Mouse (Mus musculus) CH12F3 (cell line): ENCODE data around the gene Olfr301.

Source experiments
- in situ Hi-C: fragments of 300-500 bp; cut with MboI; formaldehyde crosslinking; loops from 2 replicates; pipeline ENCODE4 v1.14.3; 2020; ENCODE audit warnings: low sequenced_read_pairs

Olfr301 gene

GRCm38 (mm10) chr7:86403546-86403945, at the start of gene Olfr301:
Gene Olfr301, plus strand, starts transcription at chr7:86403846.
- in situ Hi-C loops: no loop called here

GRCm38 (mm10) chr7:86366828-86367227, 36.8 kb upstream of the Olfr301 start, which contains the start of gene Olfr305:
Gene Olfr305, minus strand, starts transcription at chr7:86366928.
- in situ Hi-C loops: no loop called here

DNA sequence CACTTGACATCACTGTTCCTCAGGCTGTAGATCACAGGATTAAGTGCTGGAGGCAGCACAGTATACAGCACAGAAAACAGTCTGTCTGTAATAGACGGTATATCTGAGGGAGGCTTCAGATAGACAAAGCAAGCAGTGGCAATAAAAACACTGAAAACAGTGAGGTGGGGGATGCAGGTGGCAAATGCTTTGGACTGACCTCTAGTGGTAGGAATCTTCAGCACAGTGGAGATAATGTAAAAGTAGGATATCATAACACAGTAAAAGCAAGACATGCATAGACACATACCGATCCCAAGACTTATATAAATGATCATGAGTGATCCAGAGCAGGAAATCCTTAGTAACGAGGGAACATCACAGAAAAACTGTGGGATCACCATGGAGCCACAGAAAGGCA, 17.9 kb upstream of the Olfr301 start:
- in situ Hi-C loops: no loop called here

DNA sequence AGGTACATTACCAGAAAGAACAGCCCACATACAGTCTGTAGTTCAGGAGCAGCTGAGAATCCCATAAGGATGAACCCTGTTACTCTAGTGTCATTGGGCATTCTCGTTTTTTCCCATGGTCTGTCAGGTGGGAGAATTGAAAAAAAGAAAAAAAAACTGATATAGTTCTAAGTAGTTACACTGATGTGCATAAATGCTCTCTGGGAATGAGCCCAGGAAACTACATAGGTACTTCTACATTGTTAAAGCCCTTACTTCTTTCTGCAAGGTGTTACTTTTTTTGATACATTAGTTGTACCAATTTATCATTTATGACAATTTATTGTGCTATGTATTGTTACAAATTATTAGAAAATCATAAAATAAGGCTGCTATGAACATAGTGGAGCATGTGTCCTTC, 17.1 kb upstream of the Olfr301 start, which contains the start of gene Olfr304:
TSS of gene Olfr304 (minus strand) at position 101 of the 400 bp plus-strand sequence.
- in situ Hi-C loops: no loop called here

DNA sequence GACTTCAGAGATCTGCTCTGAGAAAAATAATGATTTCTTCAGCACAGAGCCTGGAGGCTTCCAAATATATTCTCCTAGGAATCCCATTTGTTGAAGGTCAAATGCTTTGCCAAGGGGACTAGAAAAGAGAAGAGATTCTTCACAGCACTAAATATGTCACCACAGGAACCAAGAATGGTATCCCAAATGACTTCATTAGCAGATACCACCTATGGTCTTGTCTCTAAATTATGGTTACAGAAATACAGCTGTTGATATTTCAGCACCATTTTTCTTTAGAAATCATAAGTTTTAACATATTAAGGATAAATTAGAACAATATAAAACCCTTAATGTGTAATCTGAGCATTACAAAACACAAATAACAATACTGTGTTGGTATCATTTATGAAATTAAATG, 6.0 kb upstream of the Olfr301 start, which contains the start of gene Olfr303:
TSS of gene Olfr303 (minus strand) at position 101 of the 400 bp plus-strand sequence.
- in situ Hi-C loops: no loop called here

GRCm38 (mm10) chr7:86459621-86460020, 56.0 kb downstream of the Olfr301 start, which contains the start of gene Olfr299:
Gene Olfr299, plus strand, starts transcription at chr7:86459921.
- in situ Hi-C loops: no loop called here
